Mouse (Mus musculus) MEL (cell line): ENCODE data around the gene Tmem44.

Experiments used
- MAX ChIP-seq: IDR thresholded peaks from 2 replicates; pipeline ENCODE4 v1.6.1; 2011; ENCODE audit warnings: low read length, improper control_type of control experiment
- NRF1 ChIP-seq: IDR thresholded peaks from 2 replicates; pipeline ENCODE4 v1.6.1; 2014; ENCODE audit warnings: low read depth, mild to moderate bottlenecking, inconsistent platforms, low read length, improper control_type of control experiment, moderate library complexity; ENCODE audit not compliant: poor library complexity, insufficient read depth, severe bottlenecking

GRCm38 (mm10) chr16:30525756-30526155, 24.9 kb downstream of the Tmem44 start:
- TF ChIP-seq NRF1 (no peak), MAX (no peak)
